Mouse (Mus musculus): Measurements from ENCODE around the gene Paqr9. TPM values are rescaled to one million over a fixed set of nuclear protein-coding genes. Genes with fewer than 3 reads are reported as not detected.
A peak's percentile ranks its signal among the peaks of the same experiment; 100 is the strongest.

Gene Paqr9
- polyA plus RNA-seq, 1 experiment from 2014 or later: 0.58 TPM

DNA sequence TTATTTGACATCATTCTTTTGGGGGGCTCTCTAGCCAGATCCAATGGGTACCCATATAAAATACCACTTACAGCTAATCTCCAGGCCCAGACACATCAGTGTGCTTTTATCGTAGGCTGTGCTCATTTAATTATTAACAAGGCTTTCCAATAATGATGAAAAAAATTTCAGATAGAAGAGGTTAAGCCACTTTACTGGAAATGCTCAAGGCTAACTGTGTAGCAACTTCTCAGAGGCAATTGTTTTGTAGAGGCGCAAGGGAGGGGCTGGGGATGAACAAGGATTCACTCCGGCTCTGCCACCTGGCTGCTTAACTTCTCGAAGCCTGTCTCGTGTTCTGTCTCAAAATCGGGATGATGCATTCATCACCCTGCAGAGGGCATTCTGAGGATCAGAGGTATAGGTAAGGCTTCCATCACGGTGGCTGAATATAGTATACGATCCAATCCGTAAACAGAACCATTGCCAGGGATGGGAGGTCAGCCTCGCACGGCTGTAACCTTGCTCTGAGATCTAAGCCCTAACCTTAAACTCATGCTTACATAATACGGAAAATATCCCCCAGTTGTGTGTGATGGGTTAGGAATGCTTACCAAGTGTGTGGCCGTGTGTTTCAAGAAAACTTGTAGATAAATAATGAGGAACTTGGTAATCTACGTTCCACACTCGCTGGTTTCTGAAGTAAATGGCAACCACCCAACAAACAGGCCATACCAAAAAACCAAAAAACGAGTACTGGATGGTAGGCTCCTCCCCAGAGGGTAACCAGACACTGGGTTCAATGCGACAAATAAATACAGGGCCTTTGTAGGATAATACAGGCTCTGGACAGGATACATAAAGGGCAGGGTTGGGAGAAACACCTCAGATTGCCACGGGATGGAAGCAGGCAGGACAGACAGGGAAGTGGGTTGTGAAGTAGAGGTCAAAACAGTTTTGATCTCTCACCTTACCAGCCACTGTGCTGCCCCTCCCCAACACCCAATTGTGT lies 4.9 kb upstream of the Paqr9 start:
- Histone ChIP-seq H3K27me3 (ENCODE audit: control insufficient read depth, insufficient read depth, low read length) (peaks cover 27% of the 10 kb centered on the region), H3K27ac (ENCODE audit: low read length) (no peak overlapping the region)
- ATAC-seq (replicated peaks; ENCODE audit: extremely low read depth, insufficient read depth, low FRiP score): no peak

DNA sequence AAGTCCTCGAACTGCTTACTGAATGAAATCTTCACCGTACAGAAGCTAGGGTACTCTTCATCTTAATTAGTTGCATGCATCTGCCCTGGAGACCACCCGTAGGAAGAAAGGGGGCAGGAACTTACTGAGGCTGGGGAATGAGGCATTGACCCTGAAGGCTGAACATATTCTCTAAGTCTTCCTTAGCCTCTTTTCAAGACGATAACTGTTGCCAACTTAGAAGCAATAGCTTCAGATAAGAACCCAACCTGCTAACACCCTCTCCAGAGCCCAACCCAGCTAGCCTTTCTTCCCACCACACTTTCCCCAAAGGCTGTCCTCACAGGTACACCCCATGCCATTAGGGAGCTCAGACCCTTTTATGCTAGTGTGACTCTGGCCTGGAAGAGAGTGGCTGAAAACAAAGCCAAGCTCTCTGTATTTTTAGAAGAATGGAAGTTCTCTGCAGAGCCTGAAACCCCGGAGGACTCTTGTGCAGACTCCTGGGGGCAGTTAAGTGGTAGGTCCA lies 4.2 kb upstream of the Paqr9 start:
- Histone ChIP-seq H3K4me2 (ENCODE audit: low read depth, low read length) (no peak overlapping the region), H3K4me3 (ENCODE audit: low read length) (no peak overlapping the region), H3K9ac (ENCODE audit: low read length) (no peak overlapping the region), H3K27ac (ENCODE audit: low read length) (no peak overlapping the region), H3K4me1 (ENCODE audit: control insufficient read depth, insufficient read depth, low read length) (peaks cover 17% of the 10 kb centered on the region), H3K36me3 (ENCODE audit: control insufficient read depth, insufficient read depth) (no peaks in the 10 kb centered on the region), H3K9me3 (replicated peaks; ENCODE audit: control insufficient read depth, low read length) (no peaks in the 10 kb centered on the region), H3K27me3 (ENCODE audit: control insufficient read depth, insufficient read depth, low read length) (peaks cover 35% of the 10 kb centered on the region)
- ATAC-seq (replicated peaks; ENCODE audit: extremely low read depth, insufficient read depth, low FRiP score): no peak
- WGBS: 66% methylated on average over 5 of the region's 5 CpGs

More for the DNA sequence above, 4.9 kb upstream of the Paqr9 start:
- Histone ChIP-seq H3K4me1 (ENCODE audit: control insufficient read depth, insufficient read depth, low read length) (peaks cover 18% of the 10 kb centered on the region), H3K9me3 (replicated peaks; ENCODE audit: control insufficient read depth, low read length) (no peaks in the 10 kb centered on the region), H3K36me3 (ENCODE audit: control insufficient read depth, insufficient read depth) (no peaks in the 10 kb centered on the region), H3K4me2 (ENCODE audit: low read depth, low read length) (no peak overlapping the region), H3K4me3 (ENCODE audit: low read length) (no peak overlapping the region), H3K9ac (ENCODE audit: low read length) (no peak overlapping the region)
- WGBS: 79% methylated on average over 18 of the region's 18 CpGs

DNA sequence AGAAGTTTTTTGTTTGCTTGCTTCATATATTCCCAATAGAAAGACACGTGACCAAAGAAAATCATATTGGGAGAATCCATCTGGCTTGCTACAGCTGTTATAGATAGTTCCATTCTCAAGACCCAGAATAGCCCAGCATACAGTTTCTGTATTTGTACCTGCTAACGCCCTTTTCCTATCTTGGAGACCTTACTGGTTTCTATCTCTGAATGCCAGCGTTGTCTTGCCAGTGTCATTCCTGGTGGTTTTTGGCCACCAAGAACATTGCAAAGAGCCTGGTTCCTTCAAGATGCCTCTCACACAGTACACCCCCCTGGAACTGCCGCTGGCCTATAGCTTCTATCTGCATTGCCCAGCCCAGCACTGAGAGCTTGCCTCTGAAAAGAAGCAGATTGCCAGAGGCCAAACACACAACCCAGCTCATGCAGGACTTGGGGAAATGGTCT lies 3.4 kb upstream of the Paqr9 start:
- H3K36me3 ChIP-seq (ENCODE audit: control insufficient read depth, insufficient read depth): no peaks in the 10 kb centered on the region
- H3K27me3 ChIP-seq (ENCODE audit: control insufficient read depth, insufficient read depth, low read length): peaks cover 43% of the 10 kb centered on the region
- peaks cover 14% of the 10 kb centered on the region for H3K4me1 ChIP-seq (ENCODE audit: control insufficient read depth, insufficient read depth, low read length)
- H3K4me3 ChIP-seq (ENCODE audit: low read length): no peak overlapping the region
- WGBS: 84% methylated on average over 4 of the region's 4 CpGs
- no peak overlapping the region for H3K27ac ChIP-seq (ENCODE audit: low read length)
- H3K9ac ChIP-seq (ENCODE audit: low read length): no peak overlapping the region
- H3K9me3 ChIP-seq (replicated peaks; ENCODE audit: control insufficient read depth, low read length): no peaks in the 10 kb centered on the region
- no peak for ATAC-seq (replicated peaks; ENCODE audit: extremely low read depth, insufficient read depth, low FRiP score)
- H3K4me2 ChIP-seq (ENCODE audit: low read depth, low read length): no peak overlapping the region

GRCm38 (mm10) chr9:95557722-95558121 lies 1.7 kb upstream of the Paqr9 start:
- Histone ChIP-seq H3K4me1 (ENCODE audit: control insufficient read depth, insufficient read depth, low read length) (peaks cover 12% of the 10 kb centered on the region), H3K27ac (ENCODE audit: low read length) (no peak overlapping the region), H3K4me3 (ENCODE audit: low read length) (no peak overlapping the region), H3K27me3 (ENCODE audit: control insufficient read depth, insufficient read depth, low read length) (peaks cover 57% of the 10 kb centered on the region), H3K4me2 (ENCODE audit: low read depth, low read length) (no peak overlapping the region), H3K36me3 (ENCODE audit: control insufficient read depth, insufficient read depth) (no peaks in the 10 kb centered on the region), H3K9me3 (replicated peaks; ENCODE audit: control insufficient read depth, low read length) (no peaks in the 10 kb centered on the region), H3K9ac (ENCODE audit: low read length) (no peak overlapping the region)
- no peak for ATAC-seq (replicated peaks; ENCODE audit: extremely low read depth, insufficient read depth, low FRiP score)
- WGBS: 74% methylated on average over 6 of the region's 6 CpGs

DNA sequence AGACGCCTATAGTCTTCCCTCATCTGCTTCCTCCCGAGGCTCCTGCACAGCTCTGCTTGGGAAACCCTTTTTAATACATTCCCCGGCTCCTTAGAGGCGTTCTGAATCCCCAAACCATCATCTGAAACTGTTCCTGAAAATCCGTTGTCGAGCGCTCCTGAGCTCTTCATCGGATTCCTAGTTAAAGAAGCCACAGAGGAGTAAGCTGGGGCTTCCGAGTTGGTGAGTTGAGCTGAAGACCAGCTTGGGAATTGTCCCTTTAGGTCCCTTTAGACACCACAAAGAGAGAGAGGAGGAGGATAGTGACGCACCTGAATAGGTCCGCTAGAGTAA lies 765 bp upstream of the Paqr9 start:
- 15% methylated on average over 11 of the region's 11 CpGs for WGBS
- H3K36me3 ChIP-seq (ENCODE audit: control insufficient read depth, insufficient read depth): no peaks in the 10 kb centered on the region

GRCm38 (mm10) chr9:95559936-95560735 lies 679 bp downstream of the Paqr9 start:
- Histone ChIP-seq H3K4me3 (ENCODE audit: low read length) (peak overlapping the region; percentile 76), H3K9me3 (replicated peaks; ENCODE audit: control insufficient read depth, low read length) (no peaks in the 10 kb centered on the region), H3K27ac (ENCODE audit: low read length) (no peak overlapping the region), H3K4me2 (ENCODE audit: low read depth, low read length) (peak overlapping the region; percentile 78), H3K27me3 (ENCODE audit: control insufficient read depth, insufficient read depth, low read length) (peaks cover 60% of the 10 kb centered on the region), H3K4me1 (ENCODE audit: control insufficient read depth, insufficient read depth, low read length) (peaks cover 14% of the 10 kb centered on the region), H3K9ac (ENCODE audit: low read length) (peak overlapping the region; percentile 72), H3K36me3 (ENCODE audit: control insufficient read depth, insufficient read depth) (no peaks in the 10 kb centered on the region)
- 16% methylated on average over 62 of the region's 78 CpGs for WGBS
- peak; percentile 24; the same call in 1 of the 2 replicates for ATAC-seq (replicated peaks; ENCODE audit: extremely low read depth, insufficient read depth, low FRiP score)

More for the DNA sequence above, 765 bp upstream of the Paqr9 start:
- peak overlapping the region; percentile 78 for H3K4me2 ChIP-seq (ENCODE audit: low read depth, low read length)
- H3K4me3 ChIP-seq (ENCODE audit: low read length): peak overlapping the region; percentile 76
- peaks cover 12% of the 10 kb centered on the region for H3K4me1 ChIP-seq (ENCODE audit: control insufficient read depth, insufficient read depth, low read length)
- no peaks in the 10 kb centered on the region for H3K9me3 ChIP-seq (replicated peaks; ENCODE audit: control insufficient read depth, low read length)
- H3K9ac ChIP-seq (ENCODE audit: low read length): no peak overlapping the region; the same call in 1 of the 2 replicates
- ATAC-seq (replicated peaks; ENCODE audit: extremely low read depth, insufficient read depth, low FRiP score): no peak
- peaks cover 60% of the 10 kb centered on the region for H3K27me3 ChIP-seq (ENCODE audit: control insufficient read depth, insufficient read depth, low read length)
- H3K27ac ChIP-seq (ENCODE audit: low read length): no peak overlapping the region

- H3K4me3 ChIP-seq (ENCODE audit: low read length): no peak overlapping the region
- ATAC-seq (replicated peaks; ENCODE audit: extremely low read depth, insufficient read depth, low FRiP score): no peak
- no peaks in the 10 kb centered on the region for H3K9me3 ChIP-seq (replicated peaks; ENCODE audit: control insufficient read depth, low read length)
- peaks cover 9% of the 10 kb centered on the region for H3K4me1 ChIP-seq (ENCODE audit: control insufficient read depth, insufficient read depth, low read length)
- H3K4me2 ChIP-seq (ENCODE audit: low read depth, low read length): 0 out of 2 replicates have a peak overlapping the region, but pooled peaks have one; percentile 16
- H3K36me3 ChIP-seq (ENCODE audit: control insufficient read depth, insufficient read depth): no peaks in the 10 kb centered on the region
- peaks cover 35% of the 10 kb centered on the region for H3K27me3 ChIP-seq (ENCODE audit: control insufficient read depth, insufficient read depth, low read length)
- 34% methylated on average over 4 of the region's 4 CpGs for WGBS
- no peak overlapping the region for H3K27ac ChIP-seq (ENCODE audit: low read length)
- no peak overlapping the region for H3K9ac ChIP-seq (ENCODE audit: low read length)
Observed at GRCm38 (mm10) chr9:95564047-95564446, 4.6 kb downstream of the Paqr9 start.

DNA sequence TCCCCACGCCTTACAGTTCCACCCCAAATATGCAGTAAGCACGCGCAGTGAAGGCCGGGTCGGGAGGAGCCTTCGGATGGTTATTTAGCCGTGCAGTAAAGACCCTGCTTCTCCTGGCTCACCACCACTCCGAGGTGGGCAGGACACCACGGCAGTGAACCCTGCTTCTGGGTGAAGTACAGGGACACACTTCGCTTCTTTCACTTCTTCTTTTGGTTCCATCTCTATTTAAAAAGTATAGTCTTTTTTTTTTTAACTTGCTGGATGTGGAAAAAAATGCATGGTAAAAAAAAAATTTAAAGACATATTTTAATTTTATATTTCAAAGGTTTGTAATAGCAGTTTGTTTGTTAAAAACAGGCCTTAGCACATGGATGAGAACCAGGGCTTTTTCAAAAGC lies 6.9 kb downstream of the Paqr9 start:
- no peaks in the 10 kb centered on the region for H3K36me3 ChIP-seq (ENCODE audit: control insufficient read depth, insufficient read depth)
- no peak overlapping the region for H3K4me3 ChIP-seq (ENCODE audit: low read length)
- H3K9me3 ChIP-seq (replicated peaks; ENCODE audit: control insufficient read depth, low read length): no peaks in the 10 kb centered on the region
- WGBS: 86% methylated on average over 10 of the region's 10 CpGs
- no peak for ATAC-seq (replicated peaks; ENCODE audit: extremely low read depth, insufficient read depth, low FRiP score)
- H3K4me2 ChIP-seq (ENCODE audit: low read depth, low read length): no peak overlapping the region
- no peak overlapping the region for H3K9ac ChIP-seq (ENCODE audit: low read length)
- H3K27me3 ChIP-seq (ENCODE audit: control insufficient read depth, insufficient read depth, low read length): peaks cover 14% of the 10 kb centered on the region
- H3K27ac ChIP-seq (ENCODE audit: low read length): no peak overlapping the region
- H3K4me1 ChIP-seq (ENCODE audit: control insufficient read depth, insufficient read depth, low read length): 0 out of 2 replicates have a peak, but pooled peaks cover 2% of the 10 kb centered on the region
